Mouse (Mus musculus) liver, adult 2 months (tissue): ENCODE data around the gene Dnm3. TPM values are rescaled to one million over a fixed set of nuclear protein-coding genes. Genes with fewer than 3 reads are reported as not detected.

Source experiments
- DNase-seq: peaks from one replicate; pipeline ENCODE4 v3.0.0-alpha.2; 2011; ENCODE audit warnings: low read depth, low spot score; ENCODE audit errors: extremely low read depth
- H3K27ac ChIP-seq: fragments of 200-500 bp; replicated peaks from 2 replicates; pipeline ENCODE4 v1.5.1; 2012; ENCODE audit warnings: low read depth, mild to moderate bottlenecking, control low read depth, inconsistent platforms, low read length; ENCODE audit not compliant: insufficient read depth
- H3K27me3 ChIP-seq: fragments of 200-500 bp; 2 replicates; pipeline ENCODE4 v1.6.1; 2012; ENCODE audit warnings: mild to moderate bottlenecking, moderate library complexity, low read length, inconsistent platforms; ENCODE audit not compliant: control insufficient read depth, insufficient read depth
- H3K36me3 ChIP-seq: fragments of 200-500 bp; 2 replicates; pipeline ENCODE4 v1.6.1; 2012; ENCODE audit warnings: low read length, inconsistent platforms; ENCODE audit not compliant: control insufficient read depth, insufficient read depth
- H3K4me1 ChIP-seq: fragments of 200-500 bp; 2 replicates; pipeline ENCODE4 v1.6.1; 2011; ENCODE audit warnings: low read length; ENCODE audit not compliant: control insufficient read depth, insufficient read depth
- H3K4me3 ChIP-seq: fragments of 200-500 bp; 2 replicates; pipeline ENCODE4 v1.5.1; 2011; ENCODE audit warnings: low read depth, mild to moderate bottlenecking, control low read depth, low read length, moderate library complexity; ENCODE audit not compliant: insufficient read depth
- H3K79me2 ChIP-seq: fragments of 200-500 bp; 2 replicates; pipeline ENCODE4 v1.6.1; 2012; ENCODE audit warnings: inconsistent platforms, mild to moderate bottlenecking, low read length, moderate library complexity; ENCODE audit not compliant: control insufficient read depth, insufficient read depth
- H3K9ac ChIP-seq: fragments of 200-500 bp; 2 replicates; pipeline ENCODE4 v1.6.1; 2012; ENCODE audit warnings: low read depth, mild to moderate bottlenecking, control low read depth, inconsistent platforms, low read length
- CTCF ChIP-seq: fragments of 200-500 bp; IDR thresholded peaks from 2 replicates; pipeline ENCODE4 v1.5.1; 2011; ENCODE audit warnings: low read depth, low read length, control low read depth
- POLR2A ChIP-seq: fragments of 200-500 bp; IDR thresholded peaks from 2 replicates; pipeline ENCODE4 v1.6.1; 2011; ENCODE audit warnings: low read length, control low read depth; ENCODE audit not compliant: insufficient read depth; ENCODE audit errors: extremely low read depth
- WGBS: fragments of 180-500 bp; shearing (Covaris S2); methylation state at CpG from one replicate; pipeline ENCODE4 v1.1.7; 2018; 5-methylcytosine and 5-hydroxymethylcytosine counted together
- polyA plus RNA-seq: library from polyadenylated mRNA; depleted of rRNA; stranded (reverse); fragments of >200 nt; gene quantifications from 2 replicates; pipeline ENCODE4 v1.2.3, GENCODE M21; 2012
- total RNA-seq: library from RNA; depleted of rRNA; stranded (reverse); fragments of >200 nt; gene quantifications from 2 replicates; pipeline ENCODE4 v1.2.3, GENCODE M21; 2014

Gene Dnm3
- total and polyA plus RNA-seq, 2 experiments, result 0.46 to 0.60 TPM

DNA sequence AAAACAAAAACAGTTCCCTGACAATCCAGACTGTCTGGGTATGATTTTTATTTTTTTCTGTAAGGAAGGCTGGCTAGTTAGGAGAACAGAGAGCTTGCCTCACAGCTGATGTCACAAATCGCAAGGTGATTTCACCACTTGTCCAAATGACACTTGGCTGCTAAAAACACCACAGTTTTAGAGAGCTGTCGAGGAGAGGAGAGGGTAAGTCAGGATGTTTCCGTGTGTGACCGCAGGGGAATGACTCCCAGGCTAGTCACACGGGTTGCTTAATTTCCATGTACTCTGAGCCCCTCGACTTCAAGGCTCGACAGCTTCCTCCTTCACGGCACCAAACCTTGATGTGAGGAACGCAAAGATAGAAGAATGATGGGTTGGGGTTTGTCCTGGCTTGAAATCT, 471.7 kb downstream of the Dnm3 start:
- no peak for TF ChIP-seq POLR2A
- no peaks in the 10 kb centered on the region for H3K36me3 ChIP-seq
- H3K9ac ChIP-seq, result no peak overlapping the region
- WGBS, result 88% methylated on average over 9 of the region's 9 CpGs
- no peak for DNase-seq
- H3K27me3 ChIP-seq, result no peaks in the 10 kb centered on the region
- no peak overlapping the region for H3K27ac ChIP-seq
- H3K4me1 ChIP-seq, result peaks cover 2% of the 10 kb centered on the region; the same call in 1 of the 2 replicates
- H3K79me2 ChIP-seq, result no peaks in the 10 kb centered on the region
- H3K4me3 ChIP-seq, result no peak overlapping the region

GRCm38 (mm10) chr1:162004821-162005770, 472.7 kb downstream of the Dnm3 start:
- H3K4me1 ChIP-seq, result peaks cover 2% of the 10 kb centered on the region; the same call in 1 of the 2 replicates
- no peaks in the 10 kb centered on the region for H3K79me2 ChIP-seq
- WGBS, result 19% methylated on average over 23 of the region's 23 CpGs
- peak overlapping the region; percentile 34 for H3K4me3 ChIP-seq
- H3K9ac ChIP-seq, result peak overlapping the region; percentile 55
- no peaks in the 10 kb centered on the region for H3K36me3 ChIP-seq
- peak overlapping the region; percentile 17; the same call in 1 of the 2 replicates for H3K27ac ChIP-seq
- DNase-seq, result peak; percentile 80
- no peak for TF ChIP-seq POLR2A
- TF ChIP-seq CTCF, result peak; percentile 79
- H3K27me3 ChIP-seq, result no peaks in the 10 kb centered on the region

DNA sequence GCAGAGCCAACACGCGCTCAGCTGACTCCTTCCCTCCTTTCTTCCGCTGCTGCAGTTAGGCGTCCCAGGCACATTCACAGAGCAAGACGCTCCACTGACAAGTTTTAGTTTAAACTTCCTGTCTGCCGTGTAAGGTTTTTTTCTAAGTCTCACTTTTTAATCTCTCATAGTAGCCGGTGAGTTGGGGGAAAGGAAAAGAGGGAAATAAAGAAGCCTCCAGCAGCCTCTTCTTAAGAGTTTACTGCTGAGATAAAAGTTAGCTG, 473.4 kb downstream of the Dnm3 start:
- WGBS, result 68% methylated on average over 7 of the region's 7 CpGs
- no peaks in the 10 kb centered on the region for H3K79me2 ChIP-seq
- H3K4me1 ChIP-seq, result peaks cover 4% of the 10 kb centered on the region; the same call in 1 of the 2 replicates
- no peak overlapping the region for H3K4me3 ChIP-seq
- DNase-seq, result no peak
- H3K27ac ChIP-seq, result no peak overlapping the region
- H3K36me3 ChIP-seq, result no peaks in the 10 kb centered on the region
- no peaks in the 10 kb centered on the region for H3K27me3 ChIP-seq
- no peak overlapping the region for H3K9ac ChIP-seq
- no peak for TF ChIP-seq CTCF
- TF ChIP-seq POLR2A, result no peak

DNA sequence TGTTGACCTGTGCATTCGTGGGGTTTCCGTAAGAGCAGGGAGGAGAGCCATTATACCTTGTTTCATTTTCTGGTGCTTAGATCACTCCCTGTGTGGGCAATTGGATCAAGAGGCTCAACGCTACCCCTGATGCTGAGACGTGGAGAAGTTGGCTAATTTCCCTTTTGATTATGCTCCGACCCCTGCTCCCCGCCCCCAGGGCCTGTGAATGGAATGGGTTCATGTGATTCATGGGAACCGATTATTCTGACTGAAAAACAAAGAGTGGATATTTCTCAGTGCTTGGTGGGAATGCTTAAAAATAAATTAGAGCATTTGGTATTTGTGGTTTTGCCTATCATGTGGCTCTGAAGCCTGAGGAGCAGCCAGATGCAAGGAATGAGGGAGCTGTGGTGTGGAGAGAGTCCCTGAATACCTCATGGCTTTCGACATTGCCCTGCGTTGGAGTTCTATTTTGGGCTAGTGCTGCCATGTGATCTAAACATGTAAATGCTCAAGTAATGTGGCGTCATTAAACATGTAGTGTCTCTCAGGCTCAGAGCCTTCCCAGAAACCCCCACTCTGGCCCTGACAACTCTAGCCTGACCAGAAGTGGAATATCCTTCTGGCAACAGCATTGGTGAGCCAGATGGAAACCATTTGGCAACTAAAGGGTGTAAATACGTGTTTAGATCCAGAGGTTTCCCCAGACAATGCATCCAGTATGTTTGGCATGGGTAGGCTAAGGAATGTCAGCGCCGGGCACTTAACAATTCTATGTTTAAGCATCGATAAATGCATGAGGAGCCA, 473.9 kb downstream of the Dnm3 start:
- TF ChIP-seq CTCF, result no peak
- no peak for TF ChIP-seq POLR2A
- no peaks in the 10 kb centered on the region for H3K27me3 ChIP-seq
- no peaks in the 10 kb centered on the region for H3K79me2 ChIP-seq
- H3K4me3 ChIP-seq, result no peak overlapping the region
- H3K4me1 ChIP-seq, result peaks cover 4% of the 10 kb centered on the region; the same call in 1 of the 2 replicates
- no peak for DNase-seq
- H3K36me3 ChIP-seq, result no peaks in the 10 kb centered on the region
- H3K9ac ChIP-seq, result no peak overlapping the region
- no peak overlapping the region for H3K27ac ChIP-seq
- 82% methylated on average over 14 of the region's 14 CpGs for WGBS

DNA sequence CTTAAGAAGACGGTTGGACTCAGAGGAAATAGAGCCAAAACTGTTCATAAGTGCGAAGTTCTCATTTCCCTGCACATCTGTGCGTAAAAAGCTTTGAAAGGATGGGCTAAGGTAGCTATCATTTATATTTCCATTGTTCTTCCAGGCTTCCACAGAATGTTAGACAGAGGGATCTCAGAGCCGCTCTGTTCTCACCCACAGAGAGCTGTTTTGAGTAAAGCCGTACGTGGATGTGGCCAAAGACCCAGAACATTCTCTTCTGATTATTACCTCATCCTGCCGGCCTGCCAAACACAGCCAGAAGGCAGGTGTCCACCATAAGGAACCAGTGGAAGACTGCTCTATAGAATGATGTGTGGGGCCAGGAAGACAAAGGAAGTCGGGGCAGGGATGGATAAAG, 476.5 kb downstream of the Dnm3 start:
- 92% methylated on average over 8 of the region's 8 CpGs for WGBS
- no peak for TF ChIP-seq CTCF
- no peak for TF ChIP-seq POLR2A
- H3K4me1 ChIP-seq, result peaks cover 4% of the 10 kb centered on the region; the same call in 1 of the 2 replicates

GRCm38 (mm10) chr1:161999882-162000371, 477.9 kb downstream of the Dnm3 start:
- peaks cover 4% of the 10 kb centered on the region; the same call in 1 of the 2 replicates for H3K4me1 ChIP-seq
- TF ChIP-seq CTCF, result no peak
- no peak for TF ChIP-seq POLR2A
- WGBS, result 9% methylated on average over 4 of the region's 4 CpGs
- H3K4me3 ChIP-seq, result no peak overlapping the region
- H3K27ac ChIP-seq, result no peak overlapping the region
- H3K9ac ChIP-seq, result peak overlapping the region; percentile 63
- no peaks in the 10 kb centered on the region for H3K79me2 ChIP-seq
- DNase-seq, result peak; percentile 56
- no peaks in the 10 kb centered on the region for H3K27me3 ChIP-seq
- H3K36me3 ChIP-seq, result no peaks in the 10 kb centered on the region

More for the DNA sequence above, 476.5 kb downstream of the Dnm3 start:
- Histone ChIP-seq H3K79me2 (no peaks in the 10 kb centered on the region), H3K36me3 (no peaks in the 10 kb centered on the region), H3K4me3 (no peak overlapping the region), H3K27me3 (no peaks in the 10 kb centered on the region), H3K27ac (no peak overlapping the region), H3K9ac (no peak overlapping the region)
- no peak for DNase-seq
